Mouse (Mus musculus): Measurements from ENCODE around the gene 4930590J08Rik. TPM values are rescaled to one million over a fixed set of nuclear protein-coding genes. Genes with fewer than 3 reads are reported as not detected.

4930590J08Rik gene
- total and polyA plus RNA-seq, 3 experiments = 0.33 to 0.42 TPM; not detected in 1

DNA sequence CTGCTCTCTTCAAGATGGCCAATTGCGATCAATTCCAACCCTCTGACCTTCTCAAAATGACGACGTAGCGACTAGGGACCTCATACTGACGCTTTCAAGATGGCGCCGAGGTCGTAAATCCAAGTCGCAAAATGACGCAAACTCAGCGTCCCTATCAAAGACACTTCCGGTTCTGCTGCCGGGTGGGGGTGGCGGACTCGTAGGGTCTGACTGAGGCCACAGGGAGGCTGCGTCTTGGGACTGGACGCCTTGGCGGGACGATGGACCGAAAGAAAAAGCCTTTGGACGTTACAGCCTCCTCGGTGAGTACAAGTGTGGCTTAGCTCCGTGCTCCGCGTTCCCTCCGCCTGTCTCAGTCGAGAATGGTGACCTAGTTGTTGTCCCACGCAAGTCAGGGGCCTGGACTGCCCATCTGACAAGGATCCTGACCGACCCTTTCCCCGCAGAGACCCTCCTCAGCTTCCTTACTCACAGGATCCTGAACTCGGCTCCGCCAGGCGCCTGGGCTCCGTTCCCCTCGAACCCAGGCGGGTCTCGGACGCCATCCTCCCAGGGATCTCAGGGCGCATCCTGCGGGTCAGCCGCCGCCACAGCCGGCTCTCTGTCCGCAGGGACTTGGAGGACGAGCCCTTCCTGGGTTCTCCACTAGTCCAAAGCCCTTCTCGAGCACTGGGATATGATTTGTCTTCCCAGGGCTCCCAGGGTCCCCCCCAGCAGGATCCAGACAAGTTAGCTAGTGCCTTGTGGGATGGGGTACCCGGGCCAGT is 24.5 kb upstream of the 4930590J08Rik start, which contains the start of gene Ccdc174:
TSS of gene Ccdc174 (plus strand) at position 169 of the 767 bp plus-strand sequence.
- Histone ChIP-seq H3K4me1 (ENCODE audit: control insufficient read depth in 1 of 2, insufficient read depth in 2 of 2, low read length in 2 of 2) (peaks cover 4% of the 10 kb centered on the region in 2 experiments; a peak in 3 of 4 replicates), H3K27me3 (ENCODE audit: control insufficient read depth in 1 of 2, insufficient read depth in 2 of 2, low read length in 2 of 2) (no peaks in the 10 kb centered on the region; a peak in 2 of 4 replicates), H3K9ac (ENCODE audit: control insufficient read depth, low read depth, low read length, poor library complexity, severe bottlenecking) (peak within 1 kb of the TSS; percentile 67), H3K4me3 (ENCODE audit: control insufficient read depth in 1 of 2, insufficient read depth in 1 of 2, low read depth in 2 of 2, low read length in 2 of 2) (peak within 1 kb of the TSS; percentile 71 to 78), H3K9me3 (replicated peaks; ENCODE audit: insufficient read depth, low read length) (no peaks in the 10 kb centered on the region), H3K27ac (ENCODE audit: control insufficient read depth, low read depth, low read length) (peak within 1 kb of the TSS; percentile 59), H3K79me2 (ENCODE audit: control insufficient read depth, insufficient read depth, low read length, poor library complexity) (peaks cover 15% of the 10 kb centered on the region), H3K36me3 (ENCODE audit: control insufficient read depth in 1 of 2, insufficient read depth in 2 of 2, low read length in 2 of 2) (peaks cover 6 to 11% of the 10 kb centered on the region in 2 experiments)
- peak; percentile 98 for DNase-seq (ENCODE audit: low read depth, low spot score)
- no peak; the same call in 1 of the 2 replicates for TF ChIP-seq GABPA (IDR thresholded peaks at IDR 0.05; ENCODE audit: low read depth, low read length)
- no peak for TF ChIP-seq POLR2AphosphoS5 (IDR thresholded peaks at IDR 0.05; ENCODE audit: borderline replicate concordance, low read depth, low read length)
- peak; percentile 99 for TF ChIP-seq HCFC1 (IDR thresholded peaks at IDR 0.05; ENCODE audit: low read depth, low read length)
- TF ChIP-seq EP300 (IDR thresholded peaks at IDR 0.05; ENCODE audit: low read depth in 1 of 2, low read length in 2 of 2) = peak in 1 of 2 experiments; percentile 48; a peak in 1 of 4 replicates
- no peak for TF ChIP-seq USF2 (IDR thresholded peaks at IDR 0.05; ENCODE audit: borderline replicate concordance in 1 of 2, insufficient read depth in 1 of 2, low read depth in 1 of 2, low read length in 2 of 2)
- no peak for TF ChIP-seq MYB (IDR thresholded peaks at IDR 0.05; ENCODE audit: low read depth, low read length)
- peak; percentile 89; the same call in 1 of the 2 replicates for TF ChIP-seq POLR2AphosphoS2 (IDR thresholded peaks at IDR 0.05; ENCODE audit: low read length)
- no peak for TF ChIP-seq JUND (IDR thresholded peaks at IDR 0.05; ENCODE audit: low read depth, low read length)
- TF ChIP-seq NRF1 (IDR thresholded peaks at IDR 0.05; ENCODE audit: insufficient read depth, low read depth, low read length, poor library complexity, severe bottlenecking) = peak; percentile 62; the same call in 1 of the 2 replicates
- peak; percentile 98 for TF ChIP-seq KAT2A (conservative IDR thresholded peaks at IDR 0.05; ENCODE audit: low read depth, low read length)
- TF ChIP-seq RCOR1 (IDR thresholded peaks at IDR 0.05; ENCODE audit: low read depth, low read length) = peak; percentile 76; the same call in 1 of the 2 replicates
- peak; percentile 65; the same call in 1 of the 2 replicates for TF ChIP-seq ZMIZ1 (IDR thresholded peaks at IDR 0.05; ENCODE audit: low read depth, low read length)
- TF ChIP-seq ZC3H11A (IDR thresholded peaks at IDR 0.05; ENCODE audit: low read depth, low read length) = no peak
- TF ChIP-seq TAL1 (IDR thresholded peaks at IDR 0.05; ENCODE audit: low read length) = no peak
- TF ChIP-seq CTCF (IDR thresholded peaks at IDR 0.05 in 2 of 3, conservative IDR thresholded peaks at IDR 0.05 in 1 of 3; ENCODE audit: control insufficient read depth in 1 of 3, insufficient read depth in 1 of 3, low read depth in 2 of 3, low read length in 3 of 3, poor library complexity in 1 of 3, severe bottlenecking in 1 of 3) = no peak
- TF ChIP-seq MAFK (IDR thresholded peaks at IDR 0.05; ENCODE audit: borderline replicate concordance, low read depth, low read length) = no peak
- TF ChIP-seq ZKSCAN1 (IDR thresholded peaks at IDR 0.05; ENCODE audit: low read depth, low read length) = no peak
- TF ChIP-seq SIN3A (IDR thresholded peaks at IDR 0.05; ENCODE audit: low read length) = peak; percentile 96
- peak; percentile 77 to 94 for TF ChIP-seq POLR2A (IDR thresholded peaks at IDR 0.05; ENCODE audit: control insufficient read depth in 1 of 2, insufficient read depth in 1 of 2, low read depth in 1 of 2, low read length in 2 of 2, poor library complexity in 1 of 2)
- TF ChIP-seq BHLHE40 (IDR thresholded peaks at IDR 0.05; ENCODE audit: borderline replicate concordance, low read depth, low read length) = no peak
- peak; percentile 78 for TF ChIP-seq MXI1 (IDR thresholded peaks at IDR 0.05; ENCODE audit: low read depth, low read length)
- TF ChIP-seq RAD21 (IDR thresholded peaks at IDR 0.05; ENCODE audit: low read depth, low read length) = no peak
- TF ChIP-seq UBTF (IDR thresholded peaks at IDR 0.05; ENCODE audit: borderline replicate concordance, insufficient read depth, low read depth, low read length) = no peak
- peak; percentile 91 for TF ChIP-seq NELFE (IDR thresholded peaks at IDR 0.05; ENCODE audit: low read depth, low read length)
- TF ChIP-seq TBP (IDR thresholded peaks at IDR 0.05; ENCODE audit: low read depth, low read length) = peak; percentile 92
- TF ChIP-seq MEF2A (IDR thresholded peaks at IDR 0.05; ENCODE audit: extremely low read depth, insufficient replicate concordance, low read depth, low read length, poor library complexity, severe bottlenecking) = no peak
- no peak for TF ChIP-seq ZNF384 (IDR thresholded peaks at IDR 0.05; ENCODE audit: low read depth, low read length)
- no peak; the same call in 1 of the 2 replicates for TF ChIP-seq E2F4 (IDR thresholded peaks at IDR 0.05; ENCODE audit: borderline replicate concordance, low read depth, low read length)
- TF ChIP-seq USF1 (IDR thresholded peaks at IDR 0.05; ENCODE audit: low read depth, low read length) = no peak
- 0 out of 2 replicates have a peak, but pooled peaks have one; percentile 69 for TF ChIP-seq MYC (IDR thresholded peaks at IDR 0.05; ENCODE audit: low read depth, low read length)
- TF ChIP-seq MAZ (IDR thresholded peaks at IDR 0.05; ENCODE audit: low read depth, low read length) = 0 out of 2 replicates have a peak, but pooled peaks have one; percentile 69
- TF ChIP-seq SMC3 (IDR thresholded peaks at IDR 0.05; ENCODE audit: low read depth, low read length) = no peak
- TF ChIP-seq GATA1 (IDR thresholded peaks at IDR 0.05; ENCODE audit: low read depth, low read length) = peak; percentile 38; the same call in 1 of the 2 replicates
- TF ChIP-seq MAX (IDR thresholded peaks at IDR 0.05; ENCODE audit: low read length) = no peak
- TF ChIP-seq ETS1 (IDR thresholded peaks at IDR 0.05; ENCODE audit: low read depth, low read length) = peak; percentile 55; the same call in 1 of the 2 replicates
